13 mouse cellular contexts compared by ENCODE assay signal in genomic region chr7:111739371-111739765, GRCm38 (mm10). TPM values are rescaled to one million over a fixed set of nuclear protein-coding genes. Genes with fewer than 3 reads are reported as not detected.
DNase-seq lines count a peak whose midpoint lies in the region; ATAC-seq and TF ChIP-seq lines count a peak whose summit lies in the region.
"Had no signal": no experiment of that assay in that cellular context is flagged by ENCODE, and none has a peak within 500 bp of the region (broad histone marks: within the 10 kb centered on the region; RNA-seq: fewer than 3 reads in every experiment).

No protein-coding gene starts in this region.

- no peak overlapping the region for H3K4me2 ChIP-seq in intestine, embryonic 15.5 days (replicated peaks)
- H3K4me2 ChIP-seq: midbrain, embryonic 15.5 days had no signal

- peak; percentile 35 for DNase-seq in adrenal gland, adult 2 months
- DNase-seq in adrenal gland, postnatal 4 days (ENCODE audit: low spot score in 2 of 2): no peak
- DNase-seq in layer of hippocampus, adult 2 months (ENCODE audit: low spot score in 2 of 2): no peak
- no peak for DNase-seq in layer of hippocampus, postnatal 10 days (ENCODE audit: low spot score in 2 of 2)
- peak; percentile 32 to 51 for DNase-seq in heart, postnatal 14 days
- peak; percentile 19 to 49 for DNase-seq in lung, postnatal 4 days
- DNase-seq in natural killer cell, adult 2 months (ENCODE audit: low spot score in 2 of 2): no peak
- DNase-seq: layer of hippocampus, postnatal 36 days had no signal

- H3K4me1 ChIP-seq in intestine, embryonic 15.5 days (replicated peaks): peaks cover 13% of the 10 kb centered on the region

- ATAC-seq in intestine, embryonic 15.5 days: no peak
- ATAC-seq: forebrain, embryonic 14.5 days; midbrain, embryonic 15.5 days had no signal

- intact Hi-C loops in heart, postnatal 14 days (cut with DNase I): no loop called here

- 53% methylated on average over 5 of the region's 5 CpGs for WGBS in intestine, embryonic 15.5 days

- H3K9ac ChIP-seq in intestine, embryonic 15.5 days: no peak overlapping the region
- H3K9ac ChIP-seq: liver, embryonic 14.5 days; midbrain, embryonic 15.5 days had no signal

- TF ChIP-seq CTCF in layer of hippocampus, adult 2 months (conservative IDR thresholded peaks at IDR 0.05): no peak

- H3K9me3 ChIP-seq in intestine, embryonic 15.5 days: no peaks in the 10 kb centered on the region
- H3K9me3 ChIP-seq: midbrain, embryonic 15.5 days had no signal

- no peaks in the 10 kb centered on the region for H3K27me3 ChIP-seq in intestine, embryonic 15.5 days (replicated peaks)
- H3K27me3 ChIP-seq: midbrain, embryonic 15.5 days had no signal

- no peaks in the 10 kb centered on the region for H3K36me3 ChIP-seq in intestine, embryonic 15.5 days
- H3K36me3 ChIP-seq: midbrain, embryonic 15.5 days had no signal

- peak overlapping the region; percentile 67; the same call in 1 of the 2 replicates for H3K27ac ChIP-seq in layer of hippocampus, adult 2 months
- H3K27ac ChIP-seq in intestine, embryonic 15.5 days: no peak overlapping the region
- H3K27ac ChIP-seq: liver, embryonic 14.5 days; midbrain, embryonic 15.5 days had no signal

- no peak overlapping the region for H3K4me3 ChIP-seq in layer of hippocampus, adult 2 months
- no peak overlapping the region for H3K4me3 ChIP-seq in intestine, embryonic 15.5 days (replicated peaks)
- H3K4me3 ChIP-seq: midbrain, embryonic 15.5 days had no signal

RNA-seq across cellular contexts. Expression of gene Galnt18, which starts 40.4 kb away (rescaled TPM):
- 10 to 100 TPM; 11.6 to 18.3 TPM for total RNA-seq in adrenal gland, adult 2 months (2021)
- 20.5 and 22.3 TPM in 2 replicates for polyA plus RNA-seq in adrenal gland, adult 2 months (2012; rRNA removed)
- 10 to 100 TPM; 27.9 to 33.5 TPM for total RNA-seq in adrenal gland, postnatal 4 days (2021)
- 10 to 100 TPM; 55.7 to 62.1 TPM for total RNA-seq in layer of hippocampus, adult 2 months (2021)
- 10 to 100 TPM; 66.0 to 72.4 TPM for total RNA-seq in layer of hippocampus, postnatal 10 days (2021)
- 10 to 100 TPM; 16.7 to 16.8 TPM for total RNA-seq in heart, postnatal 14 days (2021)
- polyA plus RNA-seq in intestine, embryonic 15.5 days (2015; fragmentation: Nextera tagmentation; extraction: Ambion mirVana): 19.4 and 21.3 TPM in 2 replicates
- total RNA-seq: MEL had no signal

Comparison
In these comparisons a context has a peak if more than half of its experiments do, and no peak if none do; other contexts are left out.
1. DNase-seq: peak in adrenal gland, adult 2 months (single experiment), heart, postnatal 14 days (2 of 2) and lung, postnatal 4 days (2 of 2); none in adrenal gland, postnatal 4 days (0 of 2), layer of hippocampus, adult 2 months (0 of 2), layer of hippocampus, postnatal 10 days (0 of 2) and natural killer cell, adult 2 months (0 of 2).